Mouse (Mus musculus): ENCODE data around the gene Tmem59.

- TF ChIP-seq CTCF (IDR thresholded peaks at IDR 0.05; ENCODE audit: low read depth) (no peak), EP300 (optimal IDR thresholded peaks at IDR 0.05) (no peak)
These were observed 69.9 kb downstream of the Tmem59 start for GRCm38 (mm10) chr4:107248061-107248460.
